Mouse (Mus musculus) cerebellum, adult 2 months (tissue): ENCODE results near the gene Dnmbp.

Source experiments
- CTCF ChIP-seq: fragments of 200-500 bp; IDR thresholded peaks from 2 replicates; pipeline ENCODE4 v1.5.1; 2011; ENCODE audit warnings: low read depth, mild to moderate bottlenecking, control low read depth, low read length, moderate library complexity, borderline replicate concordance; ENCODE audit not compliant: insufficient read depth
- POLR2A ChIP-seq: fragments of 200-500 bp; IDR thresholded peaks from 2 replicates; pipeline ENCODE4 v1.6.1; 2011; ENCODE audit warnings: low read length, control low read depth, borderline replicate concordance; ENCODE audit not compliant: insufficient read depth

- TF ChIP-seq POLR2A: no peak
- TF ChIP-seq CTCF: no peak
Measured at GRCm38 (mm10) chr19:43986069-43986794, 46.2 kb upstream of the Dnmbp start, which contains the start of gene Cpn1.
